26 mouse cellular contexts compared by ENCODE assay signal in genomic region chr11:119118905-119119304, GRCm38 (mm10). TPM values are rescaled to one million over a fixed set of nuclear protein-coding genes. Genes with fewer than 3 reads are reported as not detected.
A peak's percentile ranks its signal among the peaks of the same experiment; 100 is the strongest.
DNase-seq lines count a peak whose midpoint lies in the region; ATAC-seq lines count a peak whose summit lies in the region.
"Had no signal": no experiment of that assay in that cellular context is flagged by ENCODE, and none has a peak within 500 bp of the region (broad histone marks: within the 10 kb centered on the region; RNA-seq: fewer than 3 reads in every experiment).

No protein-coding gene starts in this region.

- peak; percentile 59 for ATAC-seq in forebrain, embryonic 13.5 days
- ATAC-seq in limb, embryonic 13.5 days (ENCODE audit: low FRiP score, low read depth) = no peak
- ATAC-seq in forebrain, embryonic 14.5 days = 0 out of 2 replicates have a peak, but pooled peaks have one; percentile 18
- ATAC-seq: Patski had no signal

- 19% methylated on average over 7 of the region's 7 CpGs for WGBS in forebrain, embryonic 13.5 days
- 24% methylated on average over 7 of the region's 7 CpGs for WGBS in forebrain, embryonic 10.5 days
- WGBS in limb, embryonic 13.5 days = 13% methylated on average over 7 of the region's 7 CpGs
- 20% methylated on average over 7 of the region's 7 CpGs for WGBS in limb, embryonic 10.5 days
- WGBS in forebrain, embryonic 14.5 days = 16% methylated on average over 7 of the region's 7 CpGs

- peaks cover 21% of the 10 kb centered on the region for H3K4me1 ChIP-seq in forebrain, embryonic 13.5 days
- H3K4me1 ChIP-seq in forebrain, embryonic 10.5 days = peaks cover 33% of the 10 kb centered on the region
- peaks cover 16% of the 10 kb centered on the region for H3K4me1 ChIP-seq in limb, embryonic 13.5 days
- peaks cover 15% of the 10 kb centered on the region for H3K4me1 ChIP-seq in limb, embryonic 10.5 days
- no peaks in the 10 kb centered on the region for H3K4me1 ChIP-seq in forebrain, embryonic 14.5 days (ENCODE audit: control insufficient read depth, insufficient read depth, low read length)
- H3K4me1 ChIP-seq: kidney, embryonic 15.5 days had no signal

- no peaks in the 10 kb centered on the region for H3K9me3 ChIP-seq in forebrain, embryonic 13.5 days (replicated peaks)
- no peaks in the 10 kb centered on the region for H3K9me3 ChIP-seq in forebrain, embryonic 10.5 days
- no peaks in the 10 kb centered on the region for H3K9me3 ChIP-seq in limb, embryonic 13.5 days
- no peaks in the 10 kb centered on the region for H3K9me3 ChIP-seq in limb, embryonic 10.5 days (replicated peaks)
- no peaks in the 10 kb centered on the region for H3K9me3 ChIP-seq in forebrain, embryonic 14.5 days (replicated peaks; ENCODE audit: control insufficient read depth, low read length)
- H3K9me3 ChIP-seq: embryonic facial prominence, embryonic 15.5 days; heart, embryonic 13.5 days; kidney, embryonic 15.5 days; liver, embryonic 13.5 days; midbrain, embryonic 12.5 days had no signal

- H3K27ac ChIP-seq in forebrain, embryonic 13.5 days = 0 out of 2 replicates have a peak overlapping the region, but pooled peaks have one; percentile 44
- H3K27ac ChIP-seq in forebrain, embryonic 10.5 days = no peak overlapping the region
- no peak overlapping the region for H3K27ac ChIP-seq in limb, embryonic 13.5 days
- H3K27ac ChIP-seq in limb, embryonic 10.5 days = no peak overlapping the region
- no peak overlapping the region for H3K27ac ChIP-seq in forebrain, embryonic 14.5 days (ENCODE audit: low read depth, low read length)
- H3K27ac ChIP-seq: heart, embryonic 13.5 days; kidney, embryonic 15.5 days; liver, embryonic 13.5 days; midbrain, embryonic 12.5 days had no signal

- peak overlapping the region; percentile 19; the same call in 1 of the 2 replicates for H3K9ac ChIP-seq in forebrain, embryonic 13.5 days
- peak overlapping the region; percentile 31; the same call in 1 of the 2 replicates for H3K9ac ChIP-seq in limb, embryonic 13.5 days
- H3K9ac ChIP-seq in forebrain, embryonic 14.5 days (ENCODE audit: low read length) = 0 out of 2 replicates have a peak overlapping the region, but pooled peaks have one; percentile 6
- H3K9ac ChIP-seq: embryonic facial prominence, embryonic 15.5 days; heart, embryonic 13.5 days; kidney, embryonic 15.5 days; liver, embryonic 13.5 days; midbrain, embryonic 12.5 days had no signal

- DNase-seq in forebrain, embryonic 10.5 days (ENCODE audit: extremely low spot score, low spot score) = no peak
- no peak for DNase-seq in limb, embryonic 10.5 days (ENCODE audit: low spot score)
- DNase-seq in MN1 (ENCODE audit: low spot score) = peak; percentile 26
- peak; percentile 43 for DNase-seq in forebrain, embryonic 14.5 days (ENCODE audit: low spot score)
- no peak for DNase-seq in gastrocnemius, postnatal 4 days (ENCODE audit: low spot score in 2 of 2)
- DNase-seq: cerebellum, adult 18-20 months; cerebellum, postnatal 36 days; embryo, embryonic 11 days; gastrocnemius, postnatal 10 days; heart, adult 11 months; kidney, adult 11 months; kidney, postnatal 36 days; layer of hippocampus, postnatal 36 days; liver, embryonic 13.5 days; lung, adult 2 months; lung, postnatal 14 days; right cerebral cortex, postnatal 14 days; spleen, adult 18-20 months; thymus, postnatal 14 days had no signal

- H3K36me3 ChIP-seq in forebrain, embryonic 13.5 days (ENCODE audit: poor library complexity, severe bottlenecking) = no peaks in the 10 kb centered on the region
- H3K36me3 ChIP-seq in forebrain, embryonic 10.5 days (replicated peaks) = no peaks in the 10 kb centered on the region
- H3K36me3 ChIP-seq in limb, embryonic 13.5 days = no peaks in the 10 kb centered on the region
- H3K36me3 ChIP-seq in limb, embryonic 10.5 days = no peaks in the 10 kb centered on the region
- no peaks in the 10 kb centered on the region for H3K36me3 ChIP-seq in forebrain, embryonic 14.5 days (ENCODE audit: control insufficient read depth, insufficient read depth, low read length)
- H3K36me3 ChIP-seq: embryonic facial prominence, embryonic 15.5 days; heart, embryonic 13.5 days; kidney, embryonic 15.5 days; liver, embryonic 13.5 days; midbrain, embryonic 12.5 days had no signal

- no peak overlapping the region for H3K4me3 ChIP-seq in forebrain, embryonic 13.5 days
- no peak overlapping the region for H3K4me3 ChIP-seq in forebrain, embryonic 10.5 days
- no peak overlapping the region for H3K4me3 ChIP-seq in limb, embryonic 13.5 days
- H3K4me3 ChIP-seq in limb, embryonic 10.5 days = no peak overlapping the region
- H3K4me3 ChIP-seq in forebrain, embryonic 14.5 days (ENCODE audit: low read depth, low read length) = no peak overlapping the region
- H3K4me3 ChIP-seq: embryonic facial prominence, embryonic 15.5 days; heart, embryonic 13.5 days; kidney, embryonic 15.5 days; liver, embryonic 13.5 days; midbrain, embryonic 12.5 days had no signal

- H3K27me3 ChIP-seq in forebrain, embryonic 13.5 days = no peaks in the 10 kb centered on the region; the same call in 1 of the 2 replicates
- H3K27me3 ChIP-seq in forebrain, embryonic 10.5 days (ENCODE audit: poor library complexity, severe bottlenecking) = peaks cover 61% of the 10 kb centered on the region
- peaks cover 13% of the 10 kb centered on the region; the same call in 1 of the 2 replicates for H3K27me3 ChIP-seq in limb, embryonic 13.5 days
- H3K27me3 ChIP-seq in limb, embryonic 10.5 days (ENCODE audit: low read depth, poor library complexity, severe bottlenecking) = peaks cover 67% of the 10 kb centered on the region
- no peaks in the 10 kb centered on the region for H3K27me3 ChIP-seq in forebrain, embryonic 14.5 days (replicated peaks; ENCODE audit: control insufficient read depth, insufficient read depth, low read length)
- H3K27me3 ChIP-seq: embryonic facial prominence, embryonic 15.5 days; Patski had no signal

- no peak overlapping the region for H3K4me2 ChIP-seq in forebrain, embryonic 13.5 days
- H3K4me2 ChIP-seq in limb, embryonic 13.5 days (replicated peaks) = no peak overlapping the region
- no peak overlapping the region for H3K4me2 ChIP-seq in forebrain, embryonic 14.5 days (ENCODE audit: low read length)
- H3K4me2 ChIP-seq: embryonic facial prominence, embryonic 15.5 days; heart, embryonic 13.5 days; kidney, embryonic 15.5 days; liver, embryonic 13.5 days; midbrain, embryonic 12.5 days had no signal

RNA-seq across cellular contexts. Expression of gene Cbx4, which starts 32.9 kb away (rescaled TPM):
- polyA plus RNA-seq in forebrain, embryonic 13.5 days (2015; fragmentation: Nextera tagmentation; extraction: Ambion mirVana) = 10.2 and 11.5 TPM in 2 replicates
- polyA plus RNA-seq in forebrain, embryonic 10.5 days (2016; fragmentation: Nextera tagmentation; extraction: Ambion mirVana) = 3.3 and 4.6 TPM in 2 replicates
- 10.7 and 11.3 TPM in 2 replicates for polyA plus RNA-seq in limb, embryonic 13.5 days (2015; fragmentation: Nextera tagmentation; extraction: Ambion mirVana)
- 4.3 and 7.1 TPM in 2 replicates for polyA plus RNA-seq in limb, embryonic 10.5 days (2016; fragmentation: Nextera tagmentation; extraction: Ambion mirVana)
- 9.3 and 14.5 TPM in 2 replicates for polyA plus RNA-seq in forebrain, embryonic 14.5 days (2014; fragmentation: Nextera tagmentation; extraction: Ambion mirVana)
- total RNA-seq in gastrocnemius, postnatal 4 days (2021) = 10 to 100 TPM; 10.4 to 10.7 TPM

Comparison
In these comparisons a context has a peak if more than half of its experiments do, and no peak if none do; other contexts are left out.
1. DNase-seq: peak in MN1 (single experiment) and forebrain, embryonic 14.5 days (single experiment); none in forebrain, embryonic 10.5 days (single experiment), limb, embryonic 10.5 days (single experiment) and gastrocnemius, postnatal 4 days (0 of 2).
2. Peak in every context shown above with its lines, with median percentiles within 50 percentile points of each other: H3K9ac ChIP-seq.